Mouse (Mus musculus) G1E (cell line): ENCODE data around the gene Gse1. TPM values are rescaled to one million over a fixed set of nuclear protein-coding genes. Genes with fewer than 3 reads are reported as not detected.

ENCODE experiments used
- ATAC-seq: 2 replicates; pipeline ENCODE4 v1.8.0; 2016; ENCODE audit warnings: mild to moderate bottlenecking; ENCODE audit not compliant: insufficient number of reproducible peaks, poor library complexity, low FRiP score, severe bottlenecking; ENCODE audit errors: extremely low read depth
- DNase-seq: peaks from one replicate; pipeline ENCODE4 v3.0.0; 2012; ENCODE audit warnings: low spot score
- H3K27me3 ChIP-seq: 2 replicates; pipeline ENCODE4 v1.6.1; 2012; ENCODE audit warnings: mild to moderate bottlenecking, low read length, inconsistent platforms; ENCODE audit not compliant: insufficient read depth
- H3K36me3 ChIP-seq: replicated peaks from 2 replicates; pipeline ENCODE3; 2012; ENCODE audit warnings: mild to moderate bottlenecking, inconsistent platforms
- H3K4me1 ChIP-seq: 2 replicates; pipeline ENCODE4 v1.6.1; 2012; ENCODE audit warnings: low read depth, low read length, inconsistent platforms, mixed read lengths; ENCODE audit not compliant: insufficient read depth
- H3K4me3 ChIP-seq: 2 replicates; pipeline ENCODE4 v1.5.1; 2012; ENCODE audit warnings: low read depth, mild to moderate bottlenecking, inconsistent platforms, low read length, moderate library complexity, mixed read lengths
- H3K9me3 ChIP-seq: replicated peaks from 2 replicates; pipeline ENCODE4 v1.6.1; 2012; ENCODE audit warnings: inconsistent platforms
- CTCF ChIP-seq: IDR thresholded peaks from 2 replicates; pipeline ENCODE4 v1.5.1; 2012; ENCODE audit warnings: low read depth, low read length, inconsistent platforms, mixed read lengths
- GATA1 ChIP-seq: IDR thresholded peaks from 2 replicates; pipeline ENCODE4 v1.6.1; 2012; ENCODE audit warnings: borderline replicate concordance, low read length, inconsistent platforms, mixed read lengths
- GATA2 ChIP-seq: IDR thresholded peaks from 2 replicates; pipeline ENCODE4 v1.6.1; 2012; ENCODE audit warnings: low read depth, low read length, inconsistent platforms, borderline replicate concordance
- POLR2AphosphoS5 ChIP-seq: IDR thresholded peaks from 2 replicates; pipeline ENCODE4 v1.6.1; 2012; ENCODE audit warnings: low read depth, low read length, inconsistent platforms; ENCODE audit not compliant: insufficient replicate concordance
- TAL1 ChIP-seq: conservative IDR thresholded peaks from 2 replicates; pipeline ENCODE4 v1.6.1; 2012; ENCODE audit warnings: low read depth, low read length, inconsistent platforms, mixed read lengths
- polyA plus RNA-seq: library from polyadenylated mRNA; stranded (reverse); fragments of >175 nt; gene quantifications from 2 replicates; pipeline ENCODE4 v1.2.3, GENCODE M21; 2012
- total RNA-seq, 2 experiments: library from RNA; stranded (forward) in 1 of 2; stranded (reverse) in 1 of 2; fragments of 200-1000 nt in 1 of 2; fragments of >200 nt in 1 of 2; fragmentation: Nextera tagmentation in 1 of 2; gene quantifications; 2 replicates each; pipeline ENCODE4 v1.2.3; 2014 to 2017

The Gse1 gene
- total and polyA plus RNA-seq, 3 experiments = 6.3 to 106 (median 48.4) TPM

- peaks cover 50% of the 10 kb centered on the region for H3K4me1 ChIP-seq
- no peaks in the 10 kb centered on the region for H3K9me3 ChIP-seq
- DNase-seq (no peak), ATAC-seq (no peak)
- H3K4me3 ChIP-seq = peak overlapping the region; percentile 13; the same call in 1 of the 2 replicates
- H3K27me3 ChIP-seq = no peaks in the 10 kb centered on the region; the same call in 1 of the 2 replicates
- peaks cover 100% of the 10 kb centered on the region for H3K36me3 ChIP-seq
- TF ChIP-seq TAL1 = no peak
- TF ChIP-seq POLR2AphosphoS5 = no peak
- TF ChIP-seq GATA1 = no peak
- TF ChIP-seq GATA2 = no peak
- TF ChIP-seq CTCF = no peak
Observed at GRCm38 (mm10) chr8:120556198-120556892, 328.1 kb downstream of the Gse1 start.

- no peaks in the 10 kb centered on the region for H3K9me3 ChIP-seq
- no peaks in the 10 kb centered on the region; the same call in 1 of the 2 replicates for H3K27me3 ChIP-seq
- no peak for ATAC-seq
- H3K4me1 ChIP-seq = peaks cover 52% of the 10 kb centered on the region
- no peak for TF ChIP-seq TAL1
- no peak for TF ChIP-seq POLR2AphosphoS5
- no peak for TF ChIP-seq GATA1
- no peak for TF ChIP-seq GATA2
- no peak for TF ChIP-seq CTCF
- DNase-seq = no peak
- peaks cover 100% of the 10 kb centered on the region for H3K36me3 ChIP-seq
- no peak overlapping the region for H3K4me3 ChIP-seq
Observed at GRCm38 (mm10) chr8:120557170-120557965, 329.1 kb downstream of the Gse1 start.

- H3K27me3 ChIP-seq = no peaks in the 10 kb centered on the region; the same call in 1 of the 2 replicates
- H3K4me3 ChIP-seq = no peak overlapping the region
- no peak for ATAC-seq
- DNase-seq = no peak
- no peak for TF ChIP-seq CTCF
- no peak for TF ChIP-seq POLR2AphosphoS5
- TF ChIP-seq GATA1 = no peak
- no peak for TF ChIP-seq GATA2
- no peak for TF ChIP-seq TAL1
- H3K4me1 ChIP-seq = peaks cover 60% of the 10 kb centered on the region
- peaks cover 100% of the 10 kb centered on the region for H3K36me3 ChIP-seq
- H3K9me3 ChIP-seq = no peaks in the 10 kb centered on the region
Observed at GRCm38 (mm10) chr8:120558162-120558561, 329.9 kb downstream of the Gse1 start.

GRCm38 (mm10) chr8:120559654-120560053 lies 331.4 kb downstream of the Gse1 start:
- H3K27me3 ChIP-seq = no peaks in the 10 kb centered on the region; the same call in 1 of the 2 replicates
- no peaks in the 10 kb centered on the region for H3K9me3 ChIP-seq
- H3K4me1 ChIP-seq = peaks cover 69% of the 10 kb centered on the region
- no peak for DNase-seq
- peaks cover 100% of the 10 kb centered on the region for H3K36me3 ChIP-seq
- H3K4me3 ChIP-seq = no peak overlapping the region
- no peak for ATAC-seq
- TF ChIP-seq POLR2AphosphoS5 (no peak), TAL1 (no peak), GATA2 (no peak), GATA1 (no peak), CTCF (no peak)

GRCm38 (mm10) chr8:120560535-120560934 lies 332.3 kb downstream of the Gse1 start:
- Histone ChIP-seq H3K27me3 (no peaks in the 10 kb centered on the region; the same call in 1 of the 2 replicates), H3K36me3 (peaks cover 99% of the 10 kb centered on the region), H3K9me3 (no peaks in the 10 kb centered on the region), H3K4me1 (peaks cover 70% of the 10 kb centered on the region), H3K4me3 (no peak overlapping the region)
- DNase-seq (no peak), ATAC-seq (no peak)
- TF ChIP-seq GATA1 = no peak
- TF ChIP-seq GATA2 = no peak
- TF ChIP-seq POLR2AphosphoS5 = no peak
- TF ChIP-seq CTCF = no peak
- TF ChIP-seq TAL1 = no peak
